Mouse (Mus musculus) embryo, embryonic 9.5 days (tissue): ENCODE measurements at regions not wholly inside any gene's neighbourhood (a gene's known extent, or its start where the extent isn't known, plus 50 kb on each side); places are given as distances from the start of the nearest gene placed in this dataset.

ENCODE experiments used
- DNase-seq: peaks from one replicate; pipeline ENCODE4 v3.0.0-alpha.2; 2017; ENCODE audit errors: extremely low spot score

DNA sequence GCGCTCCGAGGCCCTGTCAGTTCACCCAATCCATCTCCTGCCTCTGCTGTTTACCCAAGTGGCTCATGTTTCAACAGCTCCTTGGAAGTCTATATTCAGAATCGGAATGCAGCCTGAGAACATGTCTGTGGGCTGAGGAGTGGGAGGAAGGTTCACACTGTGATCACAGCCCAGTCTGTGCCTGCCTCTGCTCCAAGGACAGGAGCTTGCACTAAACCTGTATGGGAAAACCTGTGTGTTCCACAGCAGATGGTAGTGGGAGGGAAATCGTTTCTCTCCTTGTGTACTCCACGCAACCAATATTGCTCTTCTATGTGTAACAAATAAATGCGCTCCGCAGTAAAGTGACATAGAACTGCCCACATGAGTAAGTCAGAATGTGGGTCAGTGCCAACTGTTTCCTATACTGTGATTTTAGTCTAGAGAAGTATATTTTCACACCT is 514.0 kb upstream of the Epha7 start:
- DNase-seq, result peak; percentile 41

DNA sequence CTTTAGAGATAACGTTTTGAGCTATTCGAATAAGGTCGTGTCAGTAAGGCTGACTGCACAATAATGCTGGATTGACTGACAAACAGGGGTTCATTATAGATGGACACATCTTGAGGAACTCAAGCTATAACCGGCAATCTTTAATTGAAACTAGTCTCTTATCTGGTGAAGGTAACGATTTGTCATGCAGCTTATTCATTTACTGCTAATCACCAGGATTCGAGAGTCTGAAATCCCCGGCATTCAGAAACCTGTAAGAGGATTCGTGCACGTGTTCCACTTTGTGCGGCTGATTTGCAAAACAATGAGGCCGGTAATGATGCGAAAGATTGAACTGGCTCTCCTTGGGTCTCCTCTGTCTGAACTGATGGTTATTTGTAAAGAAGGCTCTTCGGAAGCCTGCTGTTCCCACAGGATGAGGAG is 512.9 kb upstream of the Epha7 start:
- peak; percentile 51 for DNase-seq

DNA sequence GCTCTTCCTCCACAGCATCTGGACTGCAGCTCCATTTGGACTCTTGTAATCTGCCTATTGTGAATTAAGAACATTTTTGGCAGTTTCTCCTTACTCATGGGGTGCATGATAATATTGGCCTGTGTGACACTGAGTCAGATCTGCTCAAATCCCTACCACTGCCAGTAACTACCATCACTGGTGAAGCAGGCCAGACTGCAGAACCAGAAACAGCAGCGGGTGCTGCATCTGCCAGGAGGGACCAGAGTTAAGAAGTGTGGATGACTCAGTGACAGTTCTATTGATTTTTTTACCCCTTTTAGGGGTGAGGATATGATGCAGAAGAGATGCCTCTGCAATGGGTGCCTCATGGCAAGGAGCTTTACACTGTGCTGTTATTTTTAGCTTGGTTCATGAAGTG is 511.2 kb upstream of the Epha7 start:
- peak; percentile 5 for DNase-seq

DNA sequence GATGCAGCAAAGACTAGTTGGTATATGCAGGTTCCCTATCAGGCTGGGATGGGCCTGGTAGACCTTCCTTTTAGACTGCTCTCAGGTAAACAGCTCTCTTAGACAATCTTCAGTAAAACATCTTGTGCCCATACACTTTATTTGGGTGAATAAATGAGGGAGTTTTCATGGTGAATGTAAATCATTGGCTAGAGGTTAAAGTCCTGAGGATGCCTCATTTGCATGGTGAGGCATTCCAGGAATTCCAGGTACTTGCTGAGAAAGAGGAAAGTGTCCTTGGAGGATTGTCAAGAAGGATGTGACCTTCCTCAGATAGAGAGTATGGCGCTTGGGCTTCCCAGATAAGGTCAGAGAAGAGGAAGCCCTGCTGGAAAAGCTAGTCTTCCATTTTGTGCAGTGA is 481.9 kb upstream of the Epha7 start:
- no peak for DNase-seq

GRCm38 (mm10) chr4:28364566-28364965 is 448.4 kb upstream of the Epha7 start:
- no peak for DNase-seq

GRCm38 (mm10) chr4:28377087-28377486 is 435.8 kb upstream of the Epha7 start:
- no peak for DNase-seq

GRCm38 (mm10) chr4:28378661-28379060 is 434.3 kb upstream of the Epha7 start:
- no peak for DNase-seq

DNA sequence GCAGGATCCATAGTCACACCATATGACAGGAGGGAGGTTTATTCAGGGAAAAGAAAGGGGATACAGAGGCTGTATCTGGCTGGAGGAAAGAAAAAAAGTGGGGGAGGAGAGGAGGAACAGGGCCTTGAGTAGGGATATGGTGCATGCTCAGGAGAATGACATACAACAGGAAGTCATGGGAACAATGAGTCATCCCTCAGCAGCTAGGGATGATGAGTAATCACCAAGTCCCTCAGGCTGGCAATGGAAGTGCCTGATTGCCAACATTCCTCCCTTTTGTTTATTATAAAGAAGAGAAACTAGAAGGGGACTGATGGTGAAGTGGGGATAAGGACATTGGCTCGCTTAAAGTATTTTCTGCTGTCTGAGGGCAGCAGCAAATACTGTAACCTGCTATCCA is 388.6 kb upstream of the Epha7 start:
- DNase-seq, result no peak

- no peak for DNase-seq
Measured at GRCm38 (mm10) chr4:28440161-28440560, 372.8 kb upstream of the Epha7 start.

DNA sequence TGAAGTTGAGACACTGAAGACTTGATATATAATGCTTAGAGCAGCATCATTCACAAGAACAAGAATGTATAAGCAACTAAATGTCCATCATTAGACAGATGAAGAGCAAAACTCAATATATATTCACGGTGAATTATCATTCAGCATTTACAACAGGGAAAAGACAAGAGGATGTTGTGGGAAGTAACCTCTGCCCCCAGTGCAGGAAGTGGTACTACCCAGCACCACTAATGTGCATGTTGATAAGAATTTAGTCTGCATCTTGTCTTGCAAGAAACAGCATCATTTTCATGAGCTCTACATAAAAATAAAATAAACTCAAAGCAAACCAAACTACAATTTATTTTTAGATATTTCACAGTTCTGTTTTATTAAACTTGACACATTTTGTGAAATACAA is 359.8 kb upstream of the Epha7 start:
- no peak for DNase-seq

DNA sequence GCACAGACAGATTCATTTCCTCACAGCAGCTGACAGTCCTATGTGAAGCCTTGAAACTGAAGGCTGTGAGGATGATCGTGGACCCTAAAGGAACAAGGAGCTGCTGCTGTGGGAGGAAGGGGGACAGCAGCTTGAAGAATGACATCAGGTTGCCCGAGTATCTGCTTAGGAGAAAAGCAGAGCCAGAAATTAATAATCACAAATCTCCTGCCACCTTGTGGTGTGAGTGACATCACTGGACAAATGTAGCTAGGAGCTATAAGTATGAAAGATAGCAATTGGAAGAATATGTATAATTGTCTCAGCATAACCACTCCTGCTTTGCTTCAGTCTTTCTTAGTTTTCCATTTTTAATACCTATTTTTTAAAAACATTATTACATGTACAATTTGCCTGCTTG is 356.6 kb upstream of the Epha7 start:
- no peak for DNase-seq
